28 mouse cellular contexts compared by ENCODE assay signal in the genomic region with DNA sequence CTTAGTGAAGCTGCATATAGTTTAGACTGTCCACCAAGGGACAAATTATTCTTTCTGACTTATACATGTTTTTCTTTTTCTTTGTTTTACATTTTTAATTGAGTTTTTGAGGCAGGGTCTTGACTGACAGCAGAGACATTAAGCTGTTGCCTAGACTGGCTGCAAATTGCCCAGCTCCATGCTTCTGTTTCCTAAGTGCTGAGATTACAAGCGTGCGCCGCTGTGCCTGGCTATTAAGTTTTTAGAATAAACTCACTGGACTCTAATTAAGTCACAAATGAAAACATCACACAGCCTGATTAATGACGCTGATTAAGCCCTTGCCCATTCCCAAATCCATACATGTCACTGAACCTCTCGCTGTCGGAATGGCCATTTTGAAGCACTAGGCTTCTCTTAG. TPM values are rescaled to one million over a fixed set of nuclear protein-coding genes. Genes with fewer than 3 reads are reported as not detected.
DNase-seq lines count a peak whose midpoint lies in the region; ATAC-seq lines count a peak whose summit lies in the region.
"Had no signal": no experiment of that assay in that cellular context is flagged by ENCODE, and none has a peak within 500 bp of the region (broad histone marks: within the 10 kb centered on the region; RNA-seq: fewer than 3 reads in every experiment).

No protein-coding gene starts in this region.

- H3K9me3 ChIP-seq in neural tube, embryonic 11.5 days (ENCODE audit: control insufficient read depth, low read length) = no peaks in the 10 kb centered on the region
- H3K9me3 ChIP-seq in forebrain, embryonic 13.5 days (replicated peaks) = no peaks in the 10 kb centered on the region
- H3K9me3 ChIP-seq in forebrain, embryonic 15.5 days = no peaks in the 10 kb centered on the region
- H3K9me3 ChIP-seq: embryonic facial prominence, embryonic 10.5 days; embryonic facial prominence, embryonic 13.5 days; heart, embryonic 12.5 days; heart, embryonic 15.5 days; hindbrain, embryonic 10.5 days; hindbrain, embryonic 13.5 days; intestine, embryonic 15.5 days had no signal

- no peaks in the 10 kb centered on the region for H3K4me1 ChIP-seq in neural tube, embryonic 11.5 days (ENCODE audit: control insufficient read depth, insufficient read depth, low read length)
- 0 out of 2 replicates have a peak, but pooled peaks cover 6% of the 10 kb centered on the region for H3K4me1 ChIP-seq in forebrain, embryonic 13.5 days
- H3K4me1 ChIP-seq in forebrain, embryonic 15.5 days = no peaks in the 10 kb centered on the region
- H3K4me1 ChIP-seq: embryonic facial prominence, embryonic 10.5 days; embryonic facial prominence, embryonic 13.5 days; hindbrain, embryonic 10.5 days; hindbrain, embryonic 13.5 days; intestine, embryonic 15.5 days had no signal

- H3K36me3 ChIP-seq in neural tube, embryonic 11.5 days (ENCODE audit: control insufficient read depth, insufficient read depth, low read length) = no peaks in the 10 kb centered on the region
- H3K36me3 ChIP-seq in forebrain, embryonic 13.5 days (ENCODE audit: poor library complexity, severe bottlenecking) = no peaks in the 10 kb centered on the region
- H3K36me3 ChIP-seq in forebrain, embryonic 15.5 days = no peaks in the 10 kb centered on the region
- H3K36me3 ChIP-seq: embryonic facial prominence, embryonic 10.5 days; embryonic facial prominence, embryonic 13.5 days; heart, embryonic 12.5 days; heart, embryonic 15.5 days; hindbrain, embryonic 10.5 days; hindbrain, embryonic 13.5 days; intestine, embryonic 15.5 days had no signal

- no peak overlapping the region for H3K27ac ChIP-seq in neural tube, embryonic 11.5 days (ENCODE audit: low read depth, low read length)
- H3K27ac ChIP-seq in forebrain, embryonic 13.5 days = no peak overlapping the region
- no peak overlapping the region for H3K27ac ChIP-seq in forebrain, embryonic 15.5 days (replicated peaks)
- H3K27ac ChIP-seq: embryonic facial prominence, embryonic 10.5 days; embryonic facial prominence, embryonic 13.5 days; heart, embryonic 15.5 days; hindbrain, embryonic 10.5 days; hindbrain, embryonic 13.5 days; intestine, embryonic 15.5 days had no signal

- no peak overlapping the region for H3K9ac ChIP-seq in neural tube, embryonic 11.5 days (ENCODE audit: low read length)
- no peak overlapping the region for H3K9ac ChIP-seq in forebrain, embryonic 13.5 days
- no peak overlapping the region for H3K9ac ChIP-seq in forebrain, embryonic 15.5 days (replicated peaks)
- H3K9ac ChIP-seq: embryonic facial prominence, embryonic 13.5 days; heart, embryonic 12.5 days; heart, embryonic 15.5 days; hindbrain, embryonic 13.5 days; intestine, embryonic 15.5 days had no signal

- H3K4me3 ChIP-seq in neural tube, embryonic 11.5 days (ENCODE audit: low read depth, low read length) = no peak overlapping the region
- no peak overlapping the region for H3K4me3 ChIP-seq in forebrain, embryonic 13.5 days
- no peak overlapping the region for H3K4me3 ChIP-seq in forebrain, embryonic 15.5 days
- H3K4me3 ChIP-seq: embryonic facial prominence, embryonic 10.5 days; embryonic facial prominence, embryonic 13.5 days; erythroblast, embryonic 14.5 days; heart, embryonic 12.5 days; heart, embryonic 15.5 days; hindbrain, embryonic 10.5 days; hindbrain, embryonic 13.5 days; intestine, embryonic 15.5 days had no signal

- peak; percentile 38; the same call in 1 of the 2 replicates for ATAC-seq in neural tube, embryonic 11.5 days (ENCODE audit: insufficient read depth, low FRiP score, low TSS enrichment)
- ATAC-seq in forebrain, embryonic 13.5 days = peak; percentile 45; the same call in 1 of the 2 replicates
- ATAC-seq in forebrain, embryonic 15.5 days (replicated peaks) = 0 out of 2 replicates have a peak, but pooled peaks have one; percentile 51
- ATAC-seq: CD4-positive, CD25-positive, alpha-beta regulatory T cell, adult 4 months; hindbrain, embryonic 16.5 days; intestine, embryonic 15.5 days had no signal

- 83% methylated on average over 6 of the region's 6 CpGs for WGBS in neural tube, embryonic 11.5 days
- WGBS in forebrain, embryonic 13.5 days = 33% methylated on average over 6 of the region's 6 CpGs
- 11% methylated on average over 6 of the region's 6 CpGs for whole genome bisulfite sequencing in forebrain, embryonic 15.5 days

- no peaks in the 10 kb centered on the region for H3K27me3 ChIP-seq in neural tube, embryonic 11.5 days (ENCODE audit: control insufficient read depth, insufficient read depth, low read length)
- H3K27me3 ChIP-seq in forebrain, embryonic 13.5 days = 0 out of 2 replicates have a peak, but pooled peaks cover 3% of the 10 kb centered on the region
- H3K27me3 ChIP-seq in forebrain, embryonic 15.5 days = no peaks in the 10 kb centered on the region
- H3K27me3 ChIP-seq: embryonic facial prominence, embryonic 13.5 days; heart, embryonic 12.5 days; heart, embryonic 15.5 days; hindbrain, embryonic 13.5 days; intestine, embryonic 15.5 days had no signal

- H3K4me2 ChIP-seq in neural tube, embryonic 11.5 days (ENCODE audit: low read depth) = no peak overlapping the region
- H3K4me2 ChIP-seq in forebrain, embryonic 13.5 days = no peak overlapping the region
- H3K4me2 ChIP-seq in forebrain, embryonic 15.5 days (replicated peaks) = no peak overlapping the region
- H3K4me2 ChIP-seq: embryonic facial prominence, embryonic 13.5 days; heart, embryonic 12.5 days; heart, embryonic 15.5 days; hindbrain, embryonic 13.5 days; intestine, embryonic 15.5 days had no signal

- DNase-seq in neural tube, embryonic 11.5 days (ENCODE audit: low spot score) = no peak
- no peak for DNase-seq in neural tube, embryonic 10.5 days (ENCODE audit: extremely low spot score, low spot score)
- no peak for DNase-seq in ovary, adult 18-20 months (ENCODE audit: low spot score)
- no peak for DNase-seq in right cerebral cortex, postnatal 25 days
- DNase-seq: adrenal gland, adult 2 months; adrenal gland, postnatal 14 days; cerebellum, adult 11-12 months; cerebellum, adult 8-10 months; cerebellum, postnatal 10 days; cerebellum, postnatal 36 days; embryo, embryonic 11 days; gastrocnemius, postnatal 25 days; heart, adult 18-20 months; heart, postnatal 10 days; heart, postnatal 36 days had no signal

RNA-seq across cellular contexts. Expression of a gene that starts 7.2 kb away (rescaled TPM):
- 0.07 and 0.24 TPM in 2 replicates for polyA plus RNA-seq in neural tube, embryonic 11.5 days (2014; fragmentation: Nextera tagmentation; extraction: Ambion mirVana)
- 0.05 and 0.10 TPM in 2 replicates for polyA plus RNA-seq in forebrain, embryonic 13.5 days (2015; fragmentation: Nextera tagmentation; extraction: Ambion mirVana)
- polyA plus RNA-seq in forebrain, embryonic 15.5 days (2015; fragmentation: Nextera tagmentation; extraction: Ambion mirVana) = 0.04 and 0.10 TPM in 2 replicates
- polyA plus RNA-seq: C2C12; erythroblast, embryonic 14.5 days had no signal
